Mouse (Mus musculus) embryonic fibroblast, embryonic 13.5 days (primary cell): ENCODE measurements around the gene Mob1a. TPM values are rescaled to one million over a fixed set of nuclear protein-coding genes. Genes with fewer than 3 reads are reported as not detected.
A peak's percentile ranks its signal among the peaks of the same experiment; 100 is the strongest.

Experiments
- H3K27ac ChIP-seq: 2 replicates; pipeline ENCODE4 v1.5.1; 2012; ENCODE audit warnings: low read length, control low read depth, inconsistent platforms; ENCODE audit not compliant: insufficient read depth
- H3K4me1 ChIP-seq: 2 replicates; pipeline ENCODE4 v1.6.1; 2011; ENCODE audit warnings: low read length; ENCODE audit not compliant: control insufficient read depth, insufficient read depth
- H3K4me3 ChIP-seq: 2 replicates; pipeline ENCODE4 v1.5.1; 2011; ENCODE audit warnings: mild to moderate bottlenecking, control low read depth, low read length; ENCODE audit not compliant: insufficient read depth
- CTCF ChIP-seq: IDR thresholded peaks from 2 replicates; pipeline ENCODE4 v1.5.1; 2011; ENCODE audit warnings: mild to moderate bottlenecking, control low read depth, low read length, moderate library complexity, borderline replicate concordance; ENCODE audit not compliant: insufficient read depth
- POLR2A ChIP-seq: IDR thresholded peaks from 2 replicates; pipeline ENCODE4 v1.6.1; 2011; ENCODE audit warnings: low read depth, mild to moderate bottlenecking, control low read depth, low read length, moderate library complexity
- polyA plus RNA-seq: library from polyadenylated mRNA; stranded (reverse); fragments of >200 nt; gene quantifications from 2 replicates; pipeline ENCODE4 v1.2.4, GENCODE M21; 2011; ENCODE audit warnings: low read depth; ENCODE audit not compliant: missing spikeins, insufficient read length

Mob1a gene
- polyA plus RNA-seq, 1 experiment = 148 TPM

DNA sequence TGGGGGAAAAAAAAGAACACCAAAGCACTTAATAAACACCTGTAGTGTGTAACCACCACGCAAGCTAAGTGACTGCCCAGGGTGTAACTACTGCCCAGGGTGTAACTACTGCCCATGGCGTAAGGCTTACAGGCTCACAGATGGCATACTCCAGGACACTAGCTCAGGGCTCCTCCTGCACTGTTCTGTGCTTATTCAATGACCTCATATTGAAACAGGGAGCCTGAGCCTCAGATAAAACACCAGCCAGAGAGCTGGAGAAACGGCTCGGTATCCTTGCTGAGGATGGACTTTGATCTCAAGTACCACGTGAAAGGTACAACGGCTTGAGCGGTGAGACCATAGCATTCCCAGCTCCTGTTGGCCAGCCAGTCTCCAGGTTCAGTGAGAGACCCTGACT is 13.8 kb upstream of the Mob1a start:
- H3K4me3 ChIP-seq = no peak overlapping the region
- H3K27ac ChIP-seq = no peak overlapping the region
- no peak for TF ChIP-seq POLR2A
- H3K4me1 ChIP-seq = no peaks in the 10 kb centered on the region

DNA sequence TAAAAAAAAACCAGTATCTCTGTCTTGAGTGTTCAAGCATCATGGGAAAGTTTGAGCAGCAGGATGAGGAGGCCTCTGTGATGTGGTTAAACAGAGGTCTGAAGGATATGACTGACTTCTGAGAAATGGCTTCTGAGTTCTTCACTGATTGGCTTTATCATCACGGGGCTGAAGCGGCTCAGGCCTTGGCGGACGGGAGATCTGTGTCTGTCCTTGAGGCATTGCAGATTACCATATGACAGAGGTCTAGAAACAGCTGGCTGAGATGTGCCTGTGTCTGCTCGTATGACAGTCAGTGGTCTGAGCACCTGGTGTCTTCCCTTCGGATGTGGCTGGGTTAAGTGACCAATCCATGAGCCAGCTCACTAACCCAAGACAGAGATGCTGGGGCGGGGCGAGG is 13.3 kb upstream of the Mob1a start:
- TF ChIP-seq CTCF (no peak), POLR2A (no peak)
- Histone ChIP-seq H3K27ac (no peak overlapping the region), H3K4me3 (no peak overlapping the region), H3K4me1 (no peaks in the 10 kb centered on the region)

DNA sequence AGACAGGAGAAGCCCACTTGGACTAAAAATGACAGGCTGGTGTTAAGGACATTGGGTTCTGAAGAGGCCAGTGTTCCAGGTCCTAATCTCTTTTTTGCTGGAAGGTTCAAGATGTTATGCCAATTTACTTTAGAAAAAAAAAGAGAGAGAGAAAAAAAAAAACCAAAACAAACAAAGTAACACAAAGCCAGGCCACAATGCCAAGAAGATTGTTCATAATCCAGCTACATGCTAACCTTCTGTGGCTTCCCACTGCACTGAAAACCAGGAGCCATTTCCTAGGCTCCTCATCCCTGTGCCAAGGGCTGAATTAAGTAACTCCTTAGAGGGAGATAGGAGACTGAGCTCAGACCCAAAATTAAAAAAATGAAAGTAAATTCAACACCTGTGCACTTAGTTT is 10.5 kb upstream of the Mob1a start:
- peak overlapping the region; percentile 76; the same call in 1 of the 2 replicates for H3K4me3 ChIP-seq
- no peak overlapping the region for H3K27ac ChIP-seq
- TF ChIP-seq POLR2A (no peak), CTCF (no peak)
- no peaks in the 10 kb centered on the region for H3K4me1 ChIP-seq

DNA sequence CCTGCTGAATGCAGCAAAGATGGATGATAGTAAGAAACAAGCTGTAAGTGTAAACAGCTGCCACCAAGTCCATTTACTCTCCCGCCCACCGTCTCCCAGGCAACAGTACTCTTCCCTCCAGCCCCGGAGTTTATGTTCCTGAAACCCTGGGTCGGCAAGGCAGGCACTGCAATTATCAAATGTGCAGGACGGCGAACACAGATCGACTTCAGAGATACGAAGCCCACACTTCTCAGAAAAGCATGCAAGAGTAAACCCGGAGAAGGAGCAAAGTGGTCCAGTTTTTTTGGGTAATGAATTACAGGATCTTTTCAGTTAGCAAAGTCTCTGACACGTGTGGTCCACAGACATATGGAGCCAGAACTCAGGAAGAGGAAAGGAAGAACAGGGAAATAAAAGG is 9.8 kb upstream of the Mob1a start:
- Histone ChIP-seq H3K4me3 (peak overlapping the region; percentile 76), H3K27ac (peak overlapping the region; percentile 97; the same call in 1 of the 2 replicates), H3K4me1 (no peaks in the 10 kb centered on the region)
- no peak for TF ChIP-seq CTCF
- TF ChIP-seq POLR2A = peak; percentile 42

DNA sequence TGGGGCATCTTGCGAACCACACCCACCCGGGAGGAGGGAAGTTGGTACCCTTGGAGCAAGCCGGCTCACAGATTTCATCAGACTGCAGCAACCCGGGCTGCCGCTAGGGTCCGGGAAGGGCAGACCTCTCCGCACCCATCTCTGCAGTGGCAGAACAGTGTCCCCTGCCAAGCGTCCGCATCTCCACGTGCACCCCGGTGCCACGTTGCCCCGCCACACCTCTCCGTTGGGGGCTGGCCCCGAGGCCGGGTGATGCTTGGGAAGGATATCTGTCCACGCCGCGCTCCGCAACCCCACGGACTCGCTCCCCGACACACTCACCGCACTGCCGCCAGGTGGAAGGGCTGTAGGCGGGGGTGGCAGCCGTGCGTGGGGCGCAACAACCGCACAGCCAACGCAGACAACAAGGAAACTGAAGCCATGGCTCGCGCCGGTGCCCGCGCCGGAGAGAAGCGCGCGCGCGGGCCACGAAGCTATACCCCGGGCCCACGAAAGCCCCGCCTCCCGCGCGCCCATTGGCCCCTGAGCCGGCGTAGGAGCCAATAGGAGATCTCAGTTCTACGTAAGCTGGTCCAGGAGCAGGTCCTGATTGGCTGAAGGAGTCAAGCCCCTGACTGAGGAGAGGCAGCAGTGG is 8.6 kb upstream of the Mob1a start:
- no peaks in the 10 kb centered on the region for H3K4me1 ChIP-seq
- peak overlapping the region; percentile 76 for H3K4me3 ChIP-seq
- peak overlapping the region; percentile 97 for H3K27ac ChIP-seq
- TF ChIP-seq CTCF (peak; percentile 25; the same call in 1 of the 2 replicates), POLR2A (peak; percentile 92)

DNA sequence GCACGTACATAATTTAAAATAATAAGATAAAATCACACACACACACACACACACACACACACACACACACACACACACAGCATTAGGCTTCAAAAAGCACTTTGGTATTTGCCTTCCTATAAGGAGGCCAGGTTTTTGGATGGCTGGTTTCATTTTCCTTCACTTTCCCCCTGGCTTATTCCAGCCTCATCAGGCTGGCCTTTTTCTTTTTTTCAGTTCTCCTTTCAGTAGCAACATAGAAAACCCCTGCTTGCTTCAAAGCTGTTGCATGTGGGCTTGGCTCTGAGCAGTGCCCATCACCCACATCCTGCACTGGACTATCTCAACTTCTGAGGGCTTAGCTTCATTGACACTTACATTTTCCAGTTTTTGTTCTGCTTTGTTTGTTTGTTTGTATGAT is 3.9 kb upstream of the Mob1a start:
- no peak for TF ChIP-seq CTCF
- no peak for TF ChIP-seq POLR2A
- Histone ChIP-seq H3K4me1 (no peaks in the 10 kb centered on the region), H3K4me3 (no peak overlapping the region), H3K27ac (no peak overlapping the region)

DNA sequence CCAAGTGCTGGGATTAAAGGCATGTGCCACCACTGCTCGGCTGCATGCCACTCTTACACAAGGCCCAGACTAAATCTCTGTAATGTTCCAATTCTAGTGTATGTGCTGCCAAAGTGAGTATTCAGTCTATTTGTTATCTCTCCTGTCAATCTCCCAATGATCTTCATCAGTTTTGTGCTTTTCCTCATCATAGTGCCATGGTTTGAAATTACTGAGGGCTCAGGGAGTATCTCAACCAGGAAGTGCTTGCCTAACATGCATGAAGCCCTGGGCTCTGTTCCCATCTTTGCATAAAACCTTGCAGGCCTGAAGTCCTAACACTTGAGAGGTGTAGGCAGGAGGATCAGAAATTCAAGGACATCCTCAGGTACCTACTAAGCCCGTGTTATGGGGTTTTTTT is 3.0 kb upstream of the Mob1a start:
- Histone ChIP-seq H3K4me3 (no peak overlapping the region), H3K27ac (no peak overlapping the region), H3K4me1 (no peaks in the 10 kb centered on the region)
- TF ChIP-seq POLR2A (no peak), CTCF (no peak)

DNA sequence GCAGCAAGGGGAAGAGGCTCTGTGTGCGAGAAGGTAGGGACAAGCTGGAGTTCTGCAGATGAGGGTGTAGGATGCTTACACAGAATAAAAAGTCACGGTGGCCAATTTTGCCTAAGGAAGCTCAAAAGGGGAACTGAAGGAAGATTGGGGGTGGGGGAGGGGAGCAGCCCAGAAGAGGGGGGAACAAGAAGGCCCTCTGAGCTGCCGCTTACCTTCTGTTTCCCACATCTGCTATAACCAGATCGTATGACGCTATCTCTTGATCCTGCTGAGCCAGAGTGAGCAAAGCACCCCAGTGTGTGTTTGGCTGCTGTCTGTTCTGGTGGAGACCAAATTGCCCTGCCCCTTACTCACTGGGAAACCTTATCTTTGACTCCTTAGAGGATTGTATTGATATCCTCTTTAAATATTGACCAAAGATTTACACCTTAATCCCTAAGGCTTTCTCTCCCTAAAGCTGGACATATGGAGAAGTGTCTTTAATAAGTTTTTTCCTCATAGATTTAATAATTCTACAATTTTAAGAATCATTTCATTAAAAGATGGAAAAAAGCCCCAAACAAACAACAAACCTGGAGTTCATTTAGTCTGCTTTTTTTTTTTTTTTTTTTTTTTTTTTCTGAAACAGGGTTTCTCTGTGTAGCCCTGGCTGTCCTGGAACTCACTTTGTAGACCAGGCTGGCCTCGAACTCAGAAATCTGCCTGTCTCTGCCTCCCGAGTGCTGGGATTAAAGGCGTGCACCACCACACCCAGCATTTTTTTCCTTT is 2.0 kb upstream of the Mob1a start:
- Histone ChIP-seq H3K27ac (no peak overlapping the region), H3K4me3 (no peak overlapping the region), H3K4me1 (no peaks in the 10 kb centered on the region)
- TF ChIP-seq POLR2A = no peak
- TF ChIP-seq CTCF = no peak

DNA sequence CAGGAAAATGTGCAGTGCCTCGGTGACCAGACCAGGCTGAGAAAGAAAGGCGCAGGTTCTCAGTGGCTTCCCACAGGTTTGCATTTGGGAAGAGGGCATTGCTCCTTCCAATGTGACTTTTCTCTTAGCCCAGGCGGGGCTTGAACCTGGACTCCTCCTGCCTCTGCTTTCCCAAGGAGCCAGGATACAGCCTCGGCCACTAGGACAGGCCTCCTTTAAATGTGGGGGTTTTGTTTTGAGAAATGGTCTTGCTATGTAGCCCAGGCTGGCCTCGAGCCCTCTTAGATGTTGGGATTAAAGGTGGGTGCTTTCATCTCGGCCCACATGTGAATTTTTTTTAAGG is 549 bp downstream of the Mob1a start:
- H3K27ac ChIP-seq = peak overlapping the region; percentile 35
- TF ChIP-seq POLR2A (no peak; the same call in 1 of the 2 replicates), CTCF (no peak)
- peak overlapping the region; percentile 90 for H3K4me3 ChIP-seq
- no peaks in the 10 kb centered on the region for H3K4me1 ChIP-seq

DNA sequence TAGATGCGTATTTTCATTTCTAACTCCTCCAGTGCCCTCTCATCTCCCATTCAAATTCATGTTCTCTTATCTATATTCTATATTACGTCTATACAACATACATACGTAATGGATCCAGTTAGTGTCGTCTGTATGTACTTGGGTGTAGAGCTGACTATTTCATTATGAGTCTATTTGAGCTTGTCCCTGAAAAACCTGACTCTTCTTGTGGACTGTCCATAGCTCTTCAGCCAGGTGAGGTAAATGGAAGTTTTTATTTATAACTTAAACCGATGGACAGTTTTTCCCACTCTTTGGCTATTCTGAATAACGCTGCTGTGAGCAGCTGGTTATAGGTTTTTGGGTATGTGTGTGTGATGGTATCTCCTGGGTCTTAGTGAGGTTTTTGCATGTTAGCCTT is 945 bp downstream of the Mob1a start:
- Histone ChIP-seq H3K4me1 (no peaks in the 10 kb centered on the region), H3K4me3 (peak overlapping the region; percentile 90), H3K27ac (no peak overlapping the region; the same call in 1 of the 2 replicates)
- no peak for TF ChIP-seq CTCF
- TF ChIP-seq POLR2A = no peak
